Mouse (Mus musculus) kidney, postnatal 25 days (tissue): ENCODE results near the gene Ptprn2.
A peak's percentile ranks its signal among the peaks of the same experiment; 100 is the strongest.

Experiments used
- DNase-seq, 2 experiments: peaks; one replicate each; pipeline ENCODE4 v3.0.0; 2021; ENCODE audit warnings: mixed read lengths in 2 of 2

Gene Ptprn2

DNA sequence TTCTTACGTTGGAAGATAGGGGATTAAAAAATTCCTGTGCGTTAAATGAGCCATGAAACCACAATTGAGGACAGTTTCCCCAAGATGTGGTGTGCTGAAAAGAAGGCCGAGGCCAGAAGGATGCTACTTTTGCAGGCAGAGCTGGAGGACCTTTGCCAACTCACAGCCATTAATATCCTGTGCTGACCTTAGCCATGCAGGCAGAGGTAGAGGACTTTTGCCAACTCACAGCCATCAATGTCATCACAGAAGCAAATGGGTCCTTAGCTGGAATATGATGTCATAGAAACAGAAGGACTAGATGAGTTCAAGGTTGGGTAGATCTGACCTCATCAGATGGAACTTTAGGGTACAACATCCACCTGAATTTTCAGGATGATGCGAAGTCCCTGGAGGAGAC is 43.3 kb downstream of the Ptprn2 start:
- no peak for DNase-seq

DNA sequence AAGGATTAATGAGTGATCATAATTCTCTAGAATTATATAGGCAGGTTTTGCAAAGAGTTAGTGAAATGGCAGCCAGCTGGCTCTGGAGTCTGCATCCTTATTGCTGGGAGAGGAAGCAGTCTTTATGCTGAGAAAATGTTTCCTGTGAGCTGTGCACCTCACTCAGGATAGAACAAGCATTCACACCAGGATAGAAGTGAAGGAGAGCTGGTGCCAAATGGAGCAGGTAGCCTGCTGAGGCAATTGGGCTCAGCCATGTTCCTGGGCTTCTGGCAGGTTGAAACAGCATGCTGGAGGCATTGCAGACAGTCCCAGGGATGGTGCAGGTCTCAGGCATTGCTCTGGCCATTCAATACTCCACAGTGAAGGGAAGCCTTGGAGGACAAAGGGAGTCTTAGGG is 47.8 kb downstream of the Ptprn2 start:
- no peak for DNase-seq

DNA sequence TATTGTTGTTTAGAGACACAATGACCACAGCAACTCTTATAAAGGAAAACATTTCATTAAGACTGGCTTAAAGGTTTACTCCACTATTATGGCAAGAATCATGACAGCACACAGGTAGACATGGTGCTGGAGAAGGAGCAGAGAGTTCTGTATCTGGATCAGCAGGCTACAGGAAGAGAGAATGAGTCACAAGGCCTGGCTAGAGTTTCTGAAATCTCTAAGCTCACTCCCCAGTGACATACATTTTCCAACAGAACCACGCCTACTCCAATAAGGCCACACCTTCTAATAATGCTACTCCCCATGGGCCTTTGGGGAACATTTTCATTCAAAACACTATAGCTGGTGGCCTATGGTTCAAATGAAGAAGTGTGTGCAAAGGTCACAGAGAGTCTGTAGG is 53.8 kb downstream of the Ptprn2 start:
- DNase-seq, result no peak

DNA sequence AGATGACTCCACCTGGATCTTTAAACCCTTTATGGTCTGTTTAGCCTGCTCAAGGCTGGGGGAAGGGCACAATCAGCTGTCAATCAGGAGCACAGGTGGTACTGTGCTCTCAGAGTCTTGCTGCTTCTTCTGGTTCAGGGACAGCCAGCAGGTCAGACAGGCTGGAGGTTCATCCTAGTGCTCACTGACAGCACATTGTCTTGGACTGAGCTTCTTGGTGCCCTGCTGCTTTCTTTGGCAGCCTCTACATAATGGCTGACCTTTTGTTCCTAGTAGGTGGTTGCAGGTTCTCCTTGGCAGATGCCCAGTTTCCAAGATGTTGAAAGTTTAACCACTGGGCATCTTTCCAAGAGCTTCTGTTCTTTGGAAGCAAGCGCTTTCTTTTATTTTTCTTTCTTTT is 55.1 kb downstream of the Ptprn2 start:
- DNase-seq, result peak; percentile 86 to 90

DNA sequence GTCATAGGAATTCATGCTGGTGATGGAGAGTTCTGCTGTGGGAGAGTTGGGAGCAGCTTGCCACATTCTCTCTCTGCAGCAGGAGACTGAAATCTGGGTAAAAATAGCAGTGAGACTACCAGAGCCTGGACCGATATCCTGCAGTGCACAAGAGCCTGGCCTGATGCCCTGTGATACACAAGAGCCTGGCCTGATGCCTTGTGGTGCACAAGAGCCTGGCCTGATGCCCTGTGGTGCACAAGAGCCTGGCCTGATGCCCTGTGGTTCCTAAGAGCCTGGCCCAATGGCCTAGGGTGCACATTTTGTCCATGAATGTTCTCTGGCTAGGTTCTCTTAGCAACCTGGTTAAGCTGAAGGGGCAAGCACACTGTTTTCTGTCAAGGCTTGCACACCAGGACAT is 64.5 kb downstream of the Ptprn2 start:
- DNase-seq, result peak; percentile 86 to 88

GRCm38 (mm10) chr12:116551516-116551915 is 66.0 kb downstream of the Ptprn2 start:
- no peak for DNase-seq

GRCm38 (mm10) chr12:116552306-116552705 is 66.8 kb downstream of the Ptprn2 start:
- no peak for DNase-seq

DNA sequence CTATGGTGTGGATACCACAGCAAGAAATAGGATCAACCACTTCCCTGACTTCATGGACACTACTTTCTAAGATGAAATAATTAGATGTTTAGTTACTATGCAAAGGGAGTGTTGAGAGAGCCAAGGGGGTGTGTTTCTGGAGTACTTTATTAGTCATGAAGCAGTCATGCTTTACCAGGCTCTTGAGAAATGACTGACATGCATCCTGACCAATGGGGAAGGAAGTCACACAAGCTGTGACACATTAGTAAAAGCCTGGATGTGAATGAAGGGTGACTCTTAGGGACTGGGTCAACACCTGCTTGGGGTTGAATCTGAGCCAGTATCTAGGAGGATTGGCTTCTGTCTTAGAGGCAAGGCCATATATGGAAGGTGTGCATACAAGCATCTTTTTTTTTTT is 67.8 kb downstream of the Ptprn2 start:
- DNase-seq, result no peak

- no peak for DNase-seq
Measured at GRCm38 (mm10) chr12:116555964-116556363, 70.4 kb downstream of the Ptprn2 start.

- no peak for DNase-seq
Measured at GRCm38 (mm10) chr12:116564441-116564840, 78.9 kb downstream of the Ptprn2 start.

DNA sequence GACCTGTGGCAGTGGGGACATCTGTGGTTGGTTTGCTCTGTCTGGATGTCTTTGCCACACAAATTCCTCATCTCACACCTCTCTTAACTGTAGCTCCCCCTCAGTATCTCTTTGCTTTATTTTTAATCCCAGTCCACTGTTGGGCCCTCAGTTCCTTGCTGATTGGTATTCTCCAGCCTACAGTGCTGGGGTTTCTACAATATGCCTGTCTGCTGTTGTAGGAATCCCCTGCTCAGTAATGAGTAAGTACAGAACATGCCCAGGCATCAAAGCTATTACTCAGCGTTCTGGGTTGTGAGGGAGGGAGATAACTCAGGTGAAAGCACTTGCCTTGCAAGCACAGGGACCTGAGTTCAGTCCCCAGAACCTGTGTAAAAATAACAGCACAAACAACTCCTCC is 81.2 kb downstream of the Ptprn2 start:
- DNase-seq, result no peak

- no peak for DNase-seq
Measured at GRCm38 (mm10) chr12:116567170-116567569, 81.7 kb downstream of the Ptprn2 start.

DNA sequence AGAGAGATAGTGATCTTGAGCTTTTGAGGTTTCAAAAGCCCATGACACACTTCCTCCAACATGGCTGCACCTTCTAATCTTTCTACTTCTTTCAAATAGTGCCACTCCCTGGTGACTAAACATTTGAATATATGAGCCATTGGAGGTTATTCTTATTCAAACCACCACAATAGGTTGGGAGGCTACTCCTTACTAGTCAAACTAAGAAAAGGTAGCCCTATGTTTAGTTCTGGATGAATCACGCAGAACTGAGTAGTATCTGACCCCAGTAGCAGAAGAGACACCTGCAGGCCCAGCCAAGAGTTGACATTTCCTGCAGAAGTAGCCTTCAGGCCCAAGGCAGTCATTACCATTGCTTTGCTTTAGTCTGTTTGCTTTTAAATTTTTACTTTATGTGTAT is 84.0 kb downstream of the Ptprn2 start:
- DNase-seq, result no peak

DNA sequence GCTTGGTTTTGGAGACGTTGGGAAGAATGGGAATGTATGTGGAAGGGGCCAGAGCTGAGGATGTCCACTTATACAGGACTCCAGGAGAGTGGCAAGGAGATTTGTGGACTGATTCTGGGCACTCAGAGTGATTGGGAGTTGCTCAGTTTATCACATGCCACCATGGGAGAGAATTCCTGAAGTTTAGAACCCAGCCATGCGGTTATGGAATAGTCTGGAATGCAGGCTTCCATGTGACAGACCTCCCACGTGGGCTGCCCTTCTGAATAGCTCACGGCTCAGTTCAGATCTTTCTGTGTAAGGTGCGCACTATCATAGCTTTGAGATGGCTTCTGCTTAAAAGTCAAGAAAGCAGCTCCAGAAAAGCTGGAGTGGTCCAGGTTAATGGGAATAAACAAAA is 88.6 kb downstream of the Ptprn2 start:
- DNase-seq, result peak; percentile 29 to 56

DNA sequence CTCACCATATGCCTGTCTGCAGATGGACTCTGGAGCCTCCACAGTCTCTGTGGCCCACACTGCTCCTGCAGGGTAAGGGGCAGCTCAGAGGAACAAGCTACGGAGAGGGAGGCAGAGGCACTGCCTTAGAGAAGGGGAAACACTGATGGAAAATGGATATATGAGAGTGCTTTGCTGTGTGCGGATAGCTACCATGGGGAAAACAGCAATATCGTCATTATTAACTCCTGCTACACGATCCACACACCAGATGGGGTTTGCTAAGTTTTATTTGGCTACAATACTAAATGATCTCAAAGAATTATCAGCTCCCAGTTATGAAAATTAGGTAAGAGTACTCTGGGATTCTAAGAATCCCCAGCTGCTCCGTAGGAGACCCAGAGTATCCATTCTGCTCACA is 89.2 kb downstream of the Ptprn2 start:
- no peak for DNase-seq

DNA sequence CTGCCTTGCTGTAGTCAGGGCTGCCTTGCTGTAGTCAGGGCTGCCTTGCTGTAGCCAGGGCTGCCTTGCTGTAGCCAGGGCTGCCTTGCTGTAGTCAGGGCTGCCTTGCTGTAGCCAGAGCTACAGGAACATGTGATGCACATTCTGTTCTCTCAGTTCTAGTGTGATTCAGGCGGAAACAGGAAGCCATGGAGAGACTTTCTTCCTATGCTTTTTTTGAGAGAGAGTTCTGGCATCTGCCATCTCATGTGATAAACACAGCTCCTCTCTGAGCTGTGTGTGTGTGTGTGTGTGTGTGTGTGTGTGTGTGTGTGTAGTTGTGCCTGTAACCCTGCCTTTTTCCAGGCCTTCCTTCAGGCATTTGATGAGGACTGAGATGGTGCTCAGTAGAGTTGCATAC is 92.4 kb downstream of the Ptprn2 start:
- DNase-seq, result peak; percentile 17 to 42

- DNase-seq, result no peak
Measured at GRCm38 (mm10) chr12:116580827-116581544, 95.5 kb downstream of the Ptprn2 start.

- DNase-seq, result peak; percentile 65 to 80
Measured at GRCm38 (mm10) chr12:116581864-116582263, 96.3 kb downstream of the Ptprn2 start.

- no peak for DNase-seq
Measured at GRCm38 (mm10) chr12:116582829-116583228, 97.3 kb downstream of the Ptprn2 start.

- DNase-seq, result peak; percentile 82 to 91
Measured at GRCm38 (mm10) chr12:116585001-116585400, 99.5 kb downstream of the Ptprn2 start.

DNA sequence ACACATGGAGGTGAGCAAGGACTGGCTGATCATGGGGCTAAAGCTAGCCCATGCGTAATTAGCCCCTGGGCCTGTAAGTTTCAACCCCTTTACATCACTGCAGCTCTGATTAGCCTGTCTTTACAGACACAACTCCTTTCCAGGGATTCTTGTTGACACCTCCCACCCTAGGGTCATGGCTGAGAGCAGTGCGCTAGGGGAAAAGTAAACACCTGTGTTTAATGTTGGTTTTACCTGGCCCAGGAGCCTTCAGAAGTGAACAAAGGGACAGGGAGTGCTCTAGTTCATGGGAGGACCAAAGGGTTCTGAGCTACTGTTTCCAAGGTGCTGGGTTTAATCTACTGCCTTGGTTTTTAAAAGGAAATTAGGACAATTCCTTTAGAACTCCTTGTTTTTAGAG is 100.6 kb downstream of the Ptprn2 start:
- DNase-seq, result no peak

- no peak for DNase-seq
Measured at GRCm38 (mm10) chr12:116587548-116587947, 102.0 kb downstream of the Ptprn2 start.

GRCm38 (mm10) chr12:116590076-116590475 is 104.6 kb downstream of the Ptprn2 start:
- no peak for DNase-seq

GRCm38 (mm10) chr12:116594457-116594856 is 108.9 kb downstream of the Ptprn2 start:
- no peak for DNase-seq
